Mouse (Mus musculus) kidney, adult 2 months (tissue): ENCODE measurements around the gene Hist1h3g.

Experiments
- CTCF ChIP-seq: fragments of 200-500 bp; conservative IDR thresholded peaks from 2 replicates; pipeline ENCODE4 v1.5.1; 2011; ENCODE audit warnings: low read depth, mild to moderate bottlenecking, control low read depth, low read length, moderate library complexity, mixed read lengths; ENCODE audit not compliant: insufficient read depth, insufficient read length
- POLR2A ChIP-seq: fragments of 200-500 bp; IDR thresholded peaks from one replicate; pipeline ENCODE4 v1.6.1; 2011; ENCODE audit warnings: low read depth, low read length, control low read depth

DNA sequence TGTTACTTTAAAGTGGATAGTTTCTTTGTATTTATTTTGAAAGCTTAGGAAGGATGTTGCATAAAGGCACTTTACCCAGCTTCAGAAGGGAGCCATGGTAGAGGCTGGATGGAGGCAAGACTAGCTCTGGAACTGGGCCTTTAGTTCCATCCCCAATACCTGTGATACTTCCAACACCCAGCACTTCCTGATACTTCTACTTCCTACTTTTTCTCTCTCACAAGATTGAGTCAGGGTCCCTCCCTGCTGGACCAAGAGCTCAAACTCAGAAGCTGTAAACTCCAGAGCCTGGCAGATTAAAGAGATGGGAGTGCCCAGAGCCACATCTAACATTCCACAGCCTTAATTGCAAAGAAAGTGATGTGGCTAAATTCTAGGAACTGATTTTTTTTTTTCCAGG is 49.1 kb downstream of the Hist1h3g start:
- TF ChIP-seq CTCF (no peak), POLR2A (no peak)
